Comparison of ENCODE assay signal across 19 mouse cellular contexts in the genomic region with DNA sequence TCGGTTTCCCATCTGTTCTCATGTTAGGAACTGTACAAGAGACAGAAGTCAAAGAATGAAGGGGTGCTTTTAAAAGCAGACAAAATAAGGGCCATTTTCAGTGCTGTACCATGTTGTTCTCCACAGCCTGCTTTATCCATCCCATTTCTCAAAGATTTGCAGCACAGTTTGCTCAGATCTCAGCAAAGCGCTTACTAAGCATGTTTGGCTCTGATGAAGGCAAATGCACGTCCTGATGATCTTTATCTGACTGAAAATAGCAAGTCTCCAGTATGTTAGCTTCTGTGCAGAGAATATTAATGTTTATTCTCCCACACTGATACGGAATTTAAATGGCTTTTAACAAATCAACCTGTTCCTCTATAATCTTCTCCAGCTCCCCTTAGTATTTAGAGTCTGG. TPM values are rescaled to one million over a fixed set of nuclear protein-coding genes. Genes with fewer than 3 reads are reported as not detected.
DNase-seq lines count a peak whose midpoint lies in the region; ATAC-seq and TF ChIP-seq lines count a peak whose summit lies in the region.
"Had no signal": no experiment of that assay in that cellular context is flagged by ENCODE, and none has a peak within 500 bp of the region (broad histone marks: within the 10 kb centered on the region; RNA-seq: fewer than 3 reads in every experiment).

No protein-coding gene starts in this region.

- no peaks in the 10 kb centered on the region for H3K9me3 ChIP-seq in forebrain, embryonic 14.5 days (replicated peaks; ENCODE audit: control insufficient read depth, low read length)
- no peaks in the 10 kb centered on the region for H3K9me3 ChIP-seq in forebrain, embryonic 12.5 days
- no peaks in the 10 kb centered on the region for H3K9me3 ChIP-seq in midbrain, embryonic 15.5 days
- no peaks in the 10 kb centered on the region for H3K9me3 ChIP-seq in midbrain, embryonic 10.5 days (replicated peaks)
- H3K9me3 ChIP-seq: embryonic facial prominence, embryonic 10.5 days; G1E had no signal

- H3K27me3 ChIP-seq in forebrain, embryonic 14.5 days (replicated peaks; ENCODE audit: control insufficient read depth, insufficient read depth, low read length): no peaks in the 10 kb centered on the region
- H3K27me3 ChIP-seq in forebrain, embryonic 12.5 days: no peaks in the 10 kb centered on the region
- H3K27me3 ChIP-seq in midbrain, embryonic 15.5 days (replicated peaks): no peaks in the 10 kb centered on the region
- no peaks in the 10 kb centered on the region for H3K27me3 ChIP-seq in midbrain, embryonic 10.5 days (ENCODE audit: low read depth, poor library complexity, severe bottlenecking)
- H3K27me3 ChIP-seq: heart, embryonic 12.5 days had no signal

- no peak for ATAC-seq in forebrain, embryonic 14.5 days
- no peak for ATAC-seq in forebrain, embryonic 12.5 days (ENCODE audit: low FRiP score)
- peak; percentile 33; the same call in 1 of the 2 replicates for ATAC-seq in midbrain, embryonic 15.5 days (replicated peaks)
- ATAC-seq: CD4-positive, CD25-positive, alpha-beta regulatory T cell, adult 4 months had no signal

- H3K4me1 ChIP-seq in forebrain, embryonic 14.5 days (ENCODE audit: control insufficient read depth, insufficient read depth, low read length): no peaks in the 10 kb centered on the region
- H3K4me1 ChIP-seq in forebrain, embryonic 12.5 days: no peaks in the 10 kb centered on the region
- no peaks in the 10 kb centered on the region for H3K4me1 ChIP-seq in midbrain, embryonic 15.5 days
- no peaks in the 10 kb centered on the region for H3K4me1 ChIP-seq in midbrain, embryonic 10.5 days
- H3K4me1 ChIP-seq: embryonic facial prominence, embryonic 10.5 days; heart, embryonic 12.5 days; hindbrain, embryonic 10.5 days had no signal

- no peak overlapping the region for H3K27ac ChIP-seq in forebrain, embryonic 14.5 days (ENCODE audit: low read depth, low read length)
- no peak overlapping the region for H3K27ac ChIP-seq in forebrain, embryonic 12.5 days
- H3K27ac ChIP-seq in layer of hippocampus, adult 2 months: peak overlapping the region; percentile 65
- no peak overlapping the region for H3K27ac ChIP-seq in midbrain, embryonic 15.5 days
- H3K27ac ChIP-seq in midbrain, embryonic 10.5 days (replicated peaks): no peak overlapping the region
- H3K27ac ChIP-seq: embryonic facial prominence, embryonic 10.5 days; gastrocnemius, adult 2 months; hindbrain, embryonic 10.5 days; hindbrain, embryonic 14.5 days had no signal

- H3K4me2 ChIP-seq in forebrain, embryonic 14.5 days (ENCODE audit: low read length): no peak overlapping the region
- no peak overlapping the region for H3K4me2 ChIP-seq in forebrain, embryonic 12.5 days
- no peak overlapping the region for H3K4me2 ChIP-seq in midbrain, embryonic 15.5 days
- H3K4me2 ChIP-seq: heart, embryonic 12.5 days; hindbrain, embryonic 14.5 days had no signal

- no peaks in the 10 kb centered on the region for H3K36me3 ChIP-seq in forebrain, embryonic 14.5 days (ENCODE audit: control insufficient read depth, insufficient read depth, low read length)
- H3K36me3 ChIP-seq in forebrain, embryonic 12.5 days (replicated peaks): no peaks in the 10 kb centered on the region
- no peaks in the 10 kb centered on the region for H3K36me3 ChIP-seq in midbrain, embryonic 15.5 days (replicated peaks)
- H3K36me3 ChIP-seq in midbrain, embryonic 10.5 days: no peaks in the 10 kb centered on the region
- H3K36me3 ChIP-seq: embryonic facial prominence, embryonic 10.5 days; G1E; heart, embryonic 12.5 days; hindbrain, embryonic 10.5 days had no signal

- WGBS in forebrain, embryonic 14.5 days: 80% methylated on average over 4 of the region's 4 CpGs
- 85% methylated on average over 4 of the region's 4 CpGs for WGBS in forebrain, embryonic 12.5 days
- 75% methylated on average over 4 of the region's 4 CpGs for WGBS in midbrain, embryonic 15.5 days
- WGBS in midbrain, embryonic 10.5 days: 81% methylated on average over 4 of the region's 4 CpGs

- TF ChIP-seq CTCF in layer of hippocampus, adult 2 months (conservative IDR thresholded peaks at IDR 0.05): no peak

- H3K4me3 ChIP-seq in forebrain, embryonic 14.5 days (ENCODE audit: low read depth, low read length): no peak overlapping the region
- no peak overlapping the region for H3K4me3 ChIP-seq in forebrain, embryonic 12.5 days (replicated peaks)
- no peak overlapping the region for H3K4me3 ChIP-seq in layer of hippocampus, adult 2 months
- H3K4me3 ChIP-seq in midbrain, embryonic 15.5 days: no peak overlapping the region
- H3K4me3 ChIP-seq in midbrain, embryonic 10.5 days: no peak overlapping the region
- H3K4me3 ChIP-seq: embryonic facial prominence, embryonic 10.5 days; gastrocnemius, adult 2 months; heart, embryonic 12.5 days; hindbrain, embryonic 10.5 days had no signal

- DNase-seq in forebrain, embryonic 14.5 days (ENCODE audit: low spot score): peak; percentile 1
- peak in 1 of 2 experiments; percentile 23 for DNase-seq in layer of hippocampus, adult 2 months (ENCODE audit: low spot score in 2 of 2)
- DNase-seq in layer of hippocampus, postnatal 25 days (ENCODE audit: extremely low spot score in 1 of 2, low spot score in 1 of 2): no peak
- DNase-seq in midbrain, embryonic 10.5 days (ENCODE audit: low spot score): no peak
- DNase-seq in gastrocnemius, adult 18-20 months (ENCODE audit: low spot score): no peak
- DNase-seq: adrenal gland, adult 8-10 months; B cell, adult 2 months; cerebellum, adult 2 months; cerebellum, postnatal 10 days; gastrocnemius, adult 2 months; gastrocnemius, postnatal 25 days had no signal

- no peak overlapping the region for H3K9ac ChIP-seq in forebrain, embryonic 14.5 days (ENCODE audit: low read length)
- H3K9ac ChIP-seq in forebrain, embryonic 12.5 days: no peak overlapping the region
- H3K9ac ChIP-seq in midbrain, embryonic 15.5 days: no peak overlapping the region
- H3K9ac ChIP-seq: heart, embryonic 12.5 days; hindbrain, embryonic 14.5 days had no signal

RNA-seq across cellular contexts. Expression of a gene that starts 54.2 kb away (rescaled TPM):
- polyA plus RNA-seq in forebrain, embryonic 14.5 days (2014; fragmentation: Nextera tagmentation; extraction: Ambion mirVana): 12.0 and 14.3 TPM in 2 replicates
- 16.6 and 17.2 TPM in 2 replicates for polyA plus RNA-seq in forebrain, embryonic 12.5 days (2016; fragmentation: Nextera tagmentation; extraction: Ambion mirVana)
- 10 to 100 TPM; 60.0 to 63.8 TPM for total RNA-seq in layer of hippocampus, adult 2 months (2021)
- 10 to 100 TPM; 59.8 to 61.3 TPM for total RNA-seq in layer of hippocampus, postnatal 25 days (2021)
- polyA plus RNA-seq in midbrain, embryonic 15.5 days (2015; fragmentation: Nextera tagmentation; extraction: Ambion mirVana): 22.3 and 23.1 TPM in 2 replicates
- polyA plus RNA-seq in midbrain, embryonic 10.5 days (2016; fragmentation: Nextera tagmentation; extraction: Ambion mirVana): 11.3 and 13.1 TPM in 2 replicates
- 10 to 100 TPM; 18.8 to 20.3 TPM for total RNA-seq in gastrocnemius, adult 18-20 months (2021)
